Mouse (Mus musculus) naive thymus-derived CD4-positive, alpha-beta T cell, adult 5 months (primary cell): ENCODE data around the gene Tubal3. TPM values are rescaled to one million over a fixed set of nuclear protein-coding genes. Genes with fewer than 3 reads are reported as not detected.

Experiments used
- polyA plus RNA-seq: library from polyadenylated mRNA; unstranded; fragments of 100-300 nt; shearing (Covaris generic); gene quantifications from one replicate; pipeline ENCODE4 v1.2.1, GENCODE M21; 2017

The Tubal3 gene
- not detected for polyA plus RNA-seq

DNA sequence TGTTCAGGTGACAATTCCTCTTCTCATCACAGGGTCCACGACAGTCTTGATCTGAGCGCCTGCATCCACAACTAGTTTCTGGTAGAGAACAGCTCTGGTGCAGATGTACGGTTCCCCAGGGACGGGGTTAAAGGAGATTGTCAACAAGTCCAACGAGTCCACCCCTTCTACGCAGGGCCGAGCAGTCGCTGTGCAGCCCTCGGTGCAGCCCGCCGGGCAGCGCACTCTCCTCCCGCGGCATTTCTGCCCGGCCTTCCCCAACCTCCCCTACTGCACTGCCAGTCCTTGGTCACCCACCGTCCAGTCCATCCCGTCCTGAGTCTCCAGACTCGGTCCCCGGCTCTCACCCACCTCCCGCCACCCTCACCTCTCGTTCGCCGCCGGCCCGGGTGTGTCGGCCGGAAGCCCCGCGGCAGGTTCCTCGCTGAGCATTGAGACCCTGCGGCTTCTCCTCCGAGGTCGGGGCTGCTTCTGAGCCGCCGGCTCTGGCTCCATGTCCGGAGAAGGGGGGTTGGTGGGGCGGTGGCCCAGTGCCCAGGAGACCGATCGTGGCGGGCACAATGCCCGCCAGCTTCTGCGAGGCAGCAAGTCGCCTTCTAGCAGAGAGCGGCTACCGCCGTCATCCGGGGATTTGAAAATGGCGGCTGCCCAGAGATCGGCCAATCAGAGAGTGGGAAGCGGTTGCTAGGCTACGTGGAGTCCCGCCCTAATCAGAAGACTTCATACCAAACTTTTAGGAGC lies at the start of gene Tubal3, which contains the start of gene Net1:
Tubal3 (plus strand) TSS at position 704 of the 741 bp plus-strand sequence.
Net1 (minus strand) TSS at position 650 of the 741 bp plus-strand sequence.

GRCm38 (mm10) chr13:3945249-3945648 lies 27.2 kb downstream of the Tubal3 start, which contains the start of gene Ucn3:
TSS of gene Ucn3 (minus strand) at chr13:3945349.

Other genes starting within 250 kb of the Tubal3 start
- gene Calml3, start 114.0 kb upstream of the Tubal3 start, polyA plus RNA-seq: not detected
- not detected for gene Calm4, start 80.5 kb upstream of the Tubal3 start, polyA plus RNA-seq
- gene Calm5, start 64.1 kb upstream of the Tubal3 start, polyA plus RNA-seq: not detected
- gene Net1, start 54 bp upstream of the Tubal3 start, polyA plus RNA-seq: 43.2 TPM
- gene Ucn3, start 27.1 kb downstream of the Tubal3 start, polyA plus RNA-seq: not detected
- not detected for gene Akr1c14, start 130.7 kb downstream of the Tubal3 start, polyA plus RNA-seq
- gene Akr1c18, start 232.4 kb downstream of the Tubal3 start, polyA plus RNA-seq: 0.97 TPM